Mouse (Mus musculus): ENCODE measurements around the gene Clca4a.

- no peak for TF ChIP-seq CTCF (IDR thresholded peaks at IDR 0.05; ENCODE audit: borderline replicate concordance, extremely low read depth, insufficient read depth, insufficient read length)
- TF ChIP-seq POLR2A (IDR thresholded peaks at IDR 0.05; ENCODE audit: borderline replicate concordance, extremely low read depth, insufficient read depth, insufficient read length, poor library complexity, severe bottlenecking): no peak
Measured at GRCm38 (mm10) chr3:144974945-144975344, at the start of gene Clca4a.
